Mouse (Mus musculus) ES-CJ7 (cell line): ENCODE measurements around the gene Vmn2r80.
"Not testable (repeated sequence)": the region's sequence is repeated elsewhere in the genome, so short reads cannot be mapped to it uniquely, and the experiment has no call there.

ENCODE experiments used
- DNase-seq: peaks from one replicate; pipeline ENCODE4 v3.0.0; 2011; ENCODE audit warnings: low read depth, low spot score

Vmn2r80 gene

DNA sequence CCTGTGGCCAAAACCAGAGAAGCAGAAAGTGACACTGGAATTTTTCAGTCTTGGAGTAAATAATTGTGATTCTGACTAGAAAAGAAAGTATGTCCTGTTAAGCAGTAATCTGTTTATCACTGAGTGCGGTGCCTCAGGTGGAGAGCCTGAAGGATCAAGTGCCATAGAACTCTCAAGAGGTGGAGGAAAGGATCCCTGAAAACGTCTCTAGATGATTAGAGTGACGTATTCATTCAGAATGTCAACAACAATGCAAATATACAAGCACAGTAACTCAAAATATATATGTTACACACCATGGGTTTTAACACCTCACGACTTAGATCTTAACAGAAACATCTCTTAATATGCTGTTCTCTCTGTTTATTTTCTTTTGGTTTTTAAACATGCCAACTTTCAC lies at the start of gene Vmn2r80:
Gene Vmn2r80, plus strand, starts transcription at position 301 of the 400 bp plus-strand sequence.
- DNase-seq = not testable (repeated sequence)

DNA sequence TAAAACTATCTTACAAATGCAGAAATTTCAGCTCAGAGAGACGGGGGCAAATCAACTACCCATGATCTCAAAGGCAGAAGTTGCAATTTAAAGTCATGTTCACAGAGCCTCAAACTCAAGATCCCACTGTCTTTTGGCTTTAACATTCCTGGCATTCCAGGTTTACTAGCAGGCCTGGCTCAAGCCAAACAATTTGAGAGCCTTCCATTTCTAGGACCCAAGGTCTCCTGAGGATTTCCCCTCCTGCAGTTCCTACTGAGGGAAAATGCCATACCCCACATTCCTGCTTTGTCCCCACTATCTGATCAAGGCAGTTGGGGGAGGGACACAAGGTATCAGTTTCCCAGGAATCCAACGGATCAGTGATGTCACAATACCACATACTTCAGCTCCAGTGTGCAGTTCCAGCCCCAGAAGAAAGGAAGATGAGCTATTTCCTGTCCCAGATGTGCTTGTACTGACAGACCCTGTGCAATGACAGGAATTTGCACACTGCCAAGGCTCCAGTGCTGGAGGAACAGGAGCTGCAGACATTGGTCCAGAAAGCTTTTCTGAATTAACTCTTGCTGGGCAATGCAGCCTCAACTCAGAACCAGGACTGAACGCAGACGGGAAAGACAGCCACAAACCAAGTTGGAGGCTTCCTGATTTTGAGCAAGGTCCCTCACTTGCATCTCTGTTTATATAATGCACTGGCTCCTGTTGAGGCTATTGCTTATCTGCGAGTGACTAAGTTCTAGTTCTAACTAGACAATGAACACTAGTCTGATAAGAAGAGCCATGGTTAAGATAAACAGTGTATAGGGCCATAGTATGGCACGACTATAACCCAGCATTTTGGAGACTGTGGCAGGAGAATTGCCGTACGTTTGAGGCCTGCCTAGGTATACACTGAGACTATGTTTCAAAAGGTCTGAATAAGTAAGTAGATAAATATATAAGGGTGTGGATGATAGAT lies 42.0 kb upstream of the Vmn2r80 start:
- DNase-seq = peak; percentile 18

DNA sequence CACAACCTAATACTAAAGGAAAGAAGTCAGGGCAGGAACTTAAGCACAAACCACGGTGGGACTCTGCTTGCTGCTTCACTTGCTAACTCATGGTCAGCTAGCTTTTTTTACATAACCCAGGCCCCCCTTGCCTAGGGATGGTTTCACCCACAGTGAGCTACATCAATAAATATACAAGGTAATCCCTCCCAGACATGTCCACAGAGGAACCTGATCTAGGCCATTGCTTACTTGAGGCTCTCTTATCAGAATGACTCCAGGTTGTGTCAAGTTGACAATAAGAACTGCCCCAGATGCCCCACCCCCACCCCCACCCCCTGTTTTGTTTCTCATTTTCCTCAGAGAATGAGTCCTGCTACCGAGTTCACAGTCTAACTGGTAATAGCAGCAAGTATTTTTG lies 41.0 kb upstream of the Vmn2r80 start:
- DNase-seq = no peak

DNA sequence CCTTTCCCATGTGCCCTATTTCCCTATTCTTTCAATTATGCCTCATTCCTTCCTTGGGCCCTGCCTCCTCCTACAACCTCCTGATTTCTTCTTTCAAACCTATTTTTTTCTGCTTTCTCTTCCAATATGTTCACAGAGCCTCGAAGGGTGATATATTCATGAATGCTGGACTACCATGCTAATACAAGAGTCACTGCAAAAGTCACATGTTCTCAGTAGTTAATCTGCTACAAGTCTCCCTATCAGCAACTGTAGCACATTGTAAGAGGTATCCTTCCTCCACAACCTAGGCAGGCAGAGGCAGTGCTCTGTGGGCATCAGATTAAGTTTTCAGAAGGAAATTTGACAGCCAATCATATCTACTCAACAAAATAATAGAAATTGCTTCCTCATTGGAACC lies 39.4 kb upstream of the Vmn2r80 start:
- DNase-seq = no peak

DNA sequence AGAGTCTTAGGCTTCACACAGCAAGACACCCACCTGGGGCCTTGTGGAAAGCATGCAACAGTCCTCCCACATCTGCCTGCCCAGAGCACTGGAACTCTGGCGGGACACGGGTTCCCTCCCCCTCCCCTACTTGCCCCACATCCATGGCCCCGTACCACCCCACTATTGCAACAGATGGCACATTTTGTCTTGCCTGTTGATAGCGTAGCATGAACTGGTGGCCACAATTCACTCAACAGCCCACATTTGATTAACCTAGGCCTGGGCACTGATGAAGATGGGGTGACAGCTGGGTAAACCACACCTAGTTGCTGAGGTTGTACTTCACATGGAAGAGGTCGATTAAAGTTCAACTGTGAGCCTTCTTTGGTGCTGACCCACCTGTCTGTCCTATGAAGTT lies 38.1 kb upstream of the Vmn2r80 start:
- no peak for DNase-seq

DNA sequence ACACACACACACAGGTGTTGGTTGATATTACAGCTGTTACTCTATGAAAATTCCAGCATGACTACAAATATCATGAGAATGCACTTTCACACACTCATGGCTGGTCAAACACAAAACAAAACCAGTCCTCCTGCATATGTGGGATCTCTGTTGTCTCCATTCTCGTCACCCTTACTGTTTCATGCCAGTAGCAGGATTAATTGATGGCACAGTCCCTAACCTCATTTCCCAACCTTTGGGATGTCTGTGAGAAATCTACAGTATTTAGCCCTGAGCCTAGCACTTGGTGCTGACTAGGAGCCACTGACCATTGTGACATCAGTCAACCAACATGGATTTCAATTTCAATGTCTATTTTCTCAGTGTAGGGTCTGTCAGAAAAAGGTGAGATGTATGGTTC lies 33.5 kb upstream of the Vmn2r80 start:
- DNase-seq = no peak

DNA sequence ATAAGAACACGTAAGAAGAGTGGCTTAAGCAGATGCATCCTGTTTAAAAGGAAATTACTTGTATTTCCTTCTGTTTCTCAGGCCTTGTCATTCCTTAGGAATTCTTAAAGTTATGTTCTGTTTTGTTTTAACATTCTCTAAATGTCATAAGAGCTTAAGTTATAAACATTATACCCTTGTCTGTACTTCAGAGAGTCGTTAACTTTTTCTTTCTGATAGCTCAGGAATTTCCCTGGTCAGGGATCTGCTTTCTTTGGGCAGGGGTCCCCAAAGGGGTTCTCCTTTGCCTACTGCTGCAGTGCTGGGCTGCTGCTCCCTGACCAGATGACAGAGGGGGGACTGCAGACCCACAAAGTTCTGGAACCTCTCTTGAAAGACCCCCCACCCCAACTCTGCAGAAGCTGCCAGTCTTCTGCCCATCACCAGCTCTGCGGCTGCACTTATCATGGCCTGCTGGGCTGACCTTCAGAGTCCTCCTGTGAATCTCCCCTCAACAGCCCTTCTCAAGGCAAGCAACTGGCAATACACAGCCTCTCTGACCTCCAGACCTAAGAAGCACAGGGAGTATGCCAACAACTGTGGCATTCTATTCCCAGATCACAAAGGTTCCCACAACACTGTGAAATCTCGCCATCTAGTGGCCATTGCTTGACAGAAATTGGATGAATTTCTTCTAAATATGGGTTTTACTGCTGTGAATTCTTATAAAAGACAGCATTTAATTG lies 32.3 kb upstream of the Vmn2r80 start:
- peak; percentile 64 for DNase-seq

DNA sequence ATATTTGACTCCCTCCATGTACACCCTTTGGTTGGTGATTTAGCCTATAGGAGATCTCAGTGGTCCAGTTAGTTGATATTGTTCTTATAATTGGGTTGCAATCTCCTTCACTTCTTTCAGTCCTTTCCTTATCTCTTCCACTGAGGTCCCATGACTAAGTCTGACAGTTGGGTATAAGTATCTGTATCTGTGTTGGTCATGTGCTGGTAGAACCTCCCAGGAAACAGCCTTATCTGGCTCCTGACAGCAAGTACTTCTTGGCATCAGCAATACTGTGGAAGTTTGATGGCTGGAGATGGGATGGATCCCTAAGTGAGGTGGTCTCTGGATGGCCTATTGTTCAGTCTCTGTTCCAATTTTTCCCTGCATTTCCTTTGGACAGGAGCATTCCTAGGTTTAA lies 3.0 kb downstream of the Vmn2r80 start:
- no peak for DNase-seq

DNA sequence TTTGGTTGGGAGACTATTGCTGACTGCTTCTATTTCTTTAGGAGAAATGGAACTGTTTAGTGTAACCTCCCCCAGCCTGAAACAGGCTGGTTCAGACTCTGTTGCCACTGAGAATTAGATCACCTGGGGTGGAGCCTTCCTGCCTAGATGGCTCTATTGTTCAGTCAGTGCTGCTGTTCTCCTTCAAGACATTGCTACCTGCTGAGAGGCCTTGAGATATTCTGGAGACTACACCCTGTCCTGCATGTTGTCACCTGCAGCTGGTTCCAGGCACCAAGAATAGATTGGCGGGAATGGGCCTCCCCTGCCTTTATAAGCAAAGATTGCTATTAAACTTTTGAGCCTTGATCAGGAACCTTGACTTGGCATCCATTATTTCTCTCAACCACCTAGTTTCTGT lies 51.4 kb downstream of the Vmn2r80 start:
- peak; percentile 97 for DNase-seq

DNA sequence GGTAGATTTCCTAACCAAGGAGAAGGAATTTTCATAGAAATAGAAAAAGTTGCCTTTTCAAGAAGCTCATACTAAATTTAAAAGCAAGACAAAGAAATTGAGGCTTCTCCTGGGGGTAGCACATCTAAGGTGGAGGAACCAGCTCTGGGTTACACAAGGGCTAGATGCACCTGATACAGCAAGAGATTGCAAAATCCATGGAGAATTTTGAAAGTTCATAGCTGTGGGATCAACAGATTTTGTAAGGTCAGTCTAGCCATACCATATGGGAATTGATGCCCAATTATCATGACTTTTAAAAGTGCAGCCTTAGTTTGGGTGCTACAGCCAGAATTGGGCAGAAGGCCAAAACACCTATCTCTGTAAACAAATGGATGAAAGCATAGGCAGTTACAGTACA lies 71.9 kb downstream of the Vmn2r80 start:
- no peak for DNase-seq

DNA sequence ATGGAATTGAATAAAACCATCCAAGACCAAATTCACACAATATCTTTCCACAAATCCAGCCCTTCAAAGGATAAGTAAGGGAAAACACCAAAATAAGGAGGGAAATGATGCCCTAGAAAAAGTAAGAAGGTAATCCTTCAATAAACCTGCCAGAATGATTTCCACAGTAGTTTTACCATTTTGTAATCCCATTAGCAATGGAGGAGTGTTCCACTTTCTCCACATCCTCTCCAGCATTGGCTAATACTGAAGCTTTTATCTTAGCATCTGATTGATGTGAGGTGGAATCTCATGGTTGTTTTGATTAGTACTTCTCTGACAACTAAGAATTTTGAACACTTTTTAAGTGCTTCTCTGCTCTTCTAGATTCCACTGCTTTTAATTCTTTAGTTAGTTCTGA lies 73.0 kb downstream of the Vmn2r80 start:
- DNase-seq = no peak

DNA sequence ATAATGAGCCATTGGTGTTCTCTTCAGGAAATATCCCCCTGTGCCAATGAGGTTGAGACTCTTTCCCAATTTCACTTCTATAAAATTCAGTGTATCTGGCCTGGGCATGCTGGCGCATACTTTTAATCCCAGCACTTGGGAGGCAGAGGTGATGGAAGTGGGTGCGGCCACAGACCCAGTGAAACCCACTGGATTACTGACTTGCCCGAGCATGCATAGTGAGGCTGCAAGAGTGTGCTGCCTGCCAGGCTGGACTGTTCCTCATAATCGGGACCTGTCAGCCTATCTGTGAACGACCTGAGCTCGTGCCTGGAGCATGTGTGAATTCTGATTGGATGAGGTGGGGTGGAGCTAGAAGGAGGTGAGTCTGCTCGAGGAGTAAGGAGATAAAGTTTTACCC lies 73.6 kb downstream of the Vmn2r80 start:
- DNase-seq = peak; percentile 49
